Mouse (Mus musculus) forebrain, embryonic 14.5 days (tissue): ENCODE data around the gene Gm26620. TPM values are rescaled to one million over a fixed set of nuclear protein-coding genes. Genes with fewer than 3 reads are reported as not detected.

Experiments
- ATAC-seq: fragments of 200-750 bp; cut with Nextera tagmentation; 2 replicates; pipeline ENCODE4 v1.8.0; 2017; ENCODE audit warnings: mild to moderate bottlenecking, moderate library complexity
- DNase-seq: peaks from one replicate; pipeline ENCODE4 v3.0.0-alpha.2; 2015; ENCODE audit warnings: low spot score
- H3K27ac ChIP-seq: fragments of 300-500 bp; sonication (generic); 2 replicates; pipeline ENCODE4 v1.5.1; 2014; ENCODE audit warnings: low read depth, mild to moderate bottlenecking, control low read depth, low read length, moderate library complexity
- H3K27me3 ChIP-seq: fragments of 300-500 bp; sonication (generic); replicated peaks from 2 replicates; pipeline ENCODE4 v1.6.1; 2014; ENCODE audit warnings: low read length, control low read depth, mixed read lengths; ENCODE audit not compliant: control insufficient read depth, insufficient read depth
- H3K36me3 ChIP-seq: fragments of 300-500 bp; sonication (generic); 2 replicates; pipeline ENCODE4 v1.6.1; 2014; ENCODE audit warnings: low read length, control low read depth; ENCODE audit not compliant: control insufficient read depth, insufficient read depth
- H3K4me1 ChIP-seq: fragments of 300-500 bp; sonication (generic); 2 replicates; pipeline ENCODE4 v1.6.1; 2014; ENCODE audit warnings: antibody characterized with exemption, low read length, control low read depth; ENCODE audit not compliant: control insufficient read depth, insufficient read depth
- H3K4me2 ChIP-seq: fragments of 300-500 bp; sonication (generic); 2 replicates; pipeline ENCODE4 v1.6.1; 2014; ENCODE audit warnings: mild to moderate bottlenecking, control low read depth, low read length
- H3K4me3 ChIP-seq: fragments of 300-500 bp; sonication (generic); 2 replicates; pipeline ENCODE4 v1.5.1; 2014; ENCODE audit warnings: low read depth, low read length, control low read depth
- H3K9ac ChIP-seq: fragments of 300-500 bp; sonication (generic); 2 replicates; pipeline ENCODE4 v1.6.1; 2014; ENCODE audit warnings: mild to moderate bottlenecking, low read length, control low read depth, moderate library complexity
- H3K9me3 ChIP-seq: fragments of 300-500 bp; sonication (generic); replicated peaks from 2 replicates; pipeline ENCODE4 v1.6.1; 2016; ENCODE audit warnings: low read length, control low read depth, mixed read lengths; ENCODE audit not compliant: control insufficient read depth
- WGBS: fragments of 180-500 bp; shearing (Covaris S2); extraction: QIAGEN DNeasy Blood & Tissue Kit; methylation state at CpG from one replicate; pipeline ENCODE4 v1.1.7; 2014; 5-methylcytosine and 5-hydroxymethylcytosine counted together
- polyA plus RNA-seq: library from polyadenylated mRNA; unstranded; fragments of >200 nt; fragmentation: Nextera tagmentation; extraction: Ambion mirVana; gene quantifications from 2 replicates; pipeline ENCODE4 v1.2.1, GENCODE M21; 2014

The Gm26620 gene
- polyA plus RNA-seq, 1 experiment from 2014 or later = 0.29 TPM

DNA sequence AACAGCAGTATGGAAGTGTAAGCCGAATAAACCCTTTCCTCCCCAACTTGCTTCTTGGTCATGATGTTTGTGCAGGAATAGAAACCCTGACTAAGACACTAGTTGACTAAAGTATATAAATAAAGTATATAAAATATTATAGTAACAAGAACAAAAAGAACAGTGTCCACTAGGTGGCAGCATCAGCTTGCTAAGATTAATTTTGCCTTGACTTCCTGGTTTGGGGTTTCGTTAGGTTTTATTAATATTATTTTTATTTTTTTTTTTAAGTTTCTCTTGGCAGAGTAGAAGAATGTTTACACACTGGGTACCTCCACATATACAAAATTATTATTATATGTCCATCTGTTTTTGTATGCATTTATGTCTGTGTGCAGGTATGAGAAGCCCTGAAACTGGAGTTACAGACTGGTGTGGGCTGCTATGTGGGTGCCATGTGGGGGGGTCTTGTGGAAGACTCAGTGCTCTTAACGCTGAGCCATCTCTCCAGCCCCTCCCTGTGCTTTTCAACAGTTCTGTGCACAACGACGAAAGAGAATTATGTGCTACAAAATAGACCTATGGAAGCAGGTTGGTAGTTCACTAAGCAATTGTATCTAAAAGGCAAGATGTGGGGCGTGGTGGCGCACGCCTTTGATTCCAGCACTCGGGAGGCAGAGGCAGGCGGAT is 16.1 kb downstream of the Gm26620 start:
- ATAC-seq (peak; percentile 34; the same call in 1 of the 2 replicates), DNase-seq (peak; percentile 82)
- no peaks in the 10 kb centered on the region for H3K4me1 ChIP-seq
- H3K4me2 ChIP-seq = no peak overlapping the region
- H3K27me3 ChIP-seq = 0 out of 2 replicates have a peak, but pooled peaks cover 8% of the 10 kb centered on the region
- H3K36me3 ChIP-seq = no peaks in the 10 kb centered on the region
- whole genome bisulfite sequencing = 37% methylated on average over 10 of the region's 10 CpGs
- no peak overlapping the region for H3K27ac ChIP-seq
- H3K4me3 ChIP-seq = no peak overlapping the region
- no peak overlapping the region for H3K9ac ChIP-seq
- H3K9me3 ChIP-seq = no peaks in the 10 kb centered on the region

DNA sequence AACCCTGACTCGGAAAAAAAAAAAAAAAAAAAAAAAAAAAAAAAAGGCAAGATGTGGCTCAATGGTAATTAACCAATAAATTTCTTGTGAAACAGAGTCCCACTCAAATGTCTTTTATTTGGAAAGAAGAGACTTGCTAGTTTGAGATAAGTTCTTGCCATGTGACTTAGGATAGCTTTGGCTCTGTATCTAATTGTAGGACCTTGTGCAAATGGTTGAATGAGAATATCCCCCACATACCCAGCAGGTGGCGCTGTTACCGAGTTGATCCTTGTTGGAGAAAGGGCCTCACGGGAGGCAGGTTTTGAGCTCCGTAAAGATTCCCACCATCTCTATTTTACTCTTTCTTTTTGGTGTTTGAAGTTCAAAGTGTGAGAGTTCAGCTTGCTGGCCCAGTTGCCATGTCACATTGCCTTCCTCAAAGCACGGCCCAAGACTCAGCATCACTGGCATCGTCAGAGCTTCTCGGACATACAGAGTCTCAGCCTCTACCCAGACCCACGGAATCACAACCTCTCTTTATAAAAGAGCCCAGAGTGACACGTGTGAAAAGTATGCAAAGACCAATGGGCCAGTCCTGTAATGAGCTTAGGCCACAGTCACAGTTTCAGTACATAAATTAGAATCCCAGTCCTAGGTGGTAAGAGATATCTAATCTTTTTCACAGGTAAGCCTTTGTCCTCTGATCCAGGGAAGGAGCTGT is 16.8 kb downstream of the Gm26620 start:
- H3K36me3 ChIP-seq = no peaks in the 10 kb centered on the region
- H3K27me3 ChIP-seq = peaks cover 13% of the 10 kb centered on the region; the same call in 1 of the 2 replicates
- H3K4me1 ChIP-seq = no peaks in the 10 kb centered on the region
- ATAC-seq (peak; percentile 70), DNase-seq (peak; percentile 87)
- no peak overlapping the region for H3K9ac ChIP-seq
- WGBS = 34% methylated on average over 10 of the region's 10 CpGs
- no peak overlapping the region for H3K27ac ChIP-seq
- H3K4me2 ChIP-seq = peak overlapping the region; percentile 25; the same call in 1 of the 2 replicates
- no peak overlapping the region for H3K4me3 ChIP-seq
- no peaks in the 10 kb centered on the region for H3K9me3 ChIP-seq

DNA sequence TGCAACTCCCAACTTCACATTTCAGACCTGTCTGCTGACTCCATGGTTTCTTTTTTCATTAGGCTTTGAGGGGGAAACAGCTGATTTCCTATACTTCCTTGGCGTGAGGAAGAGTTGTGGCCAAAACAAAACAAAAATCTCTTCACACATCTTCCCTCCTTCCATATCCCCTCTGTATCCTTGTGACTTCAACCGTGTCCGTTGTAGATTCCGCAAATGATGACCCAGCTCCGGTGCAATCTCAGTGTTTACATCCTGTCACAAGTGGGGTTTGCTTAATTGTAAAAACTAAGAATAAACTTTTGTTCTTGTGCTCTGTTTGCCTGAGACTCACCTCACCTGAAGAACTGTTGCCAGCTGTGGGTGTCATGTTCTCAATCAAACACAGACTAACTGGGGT is 18.6 kb downstream of the Gm26620 start:
- H3K4me2 ChIP-seq = no peak overlapping the region
- H3K4me3 ChIP-seq = no peak overlapping the region
- peaks cover 3% of the 10 kb centered on the region; the same call in 1 of the 2 replicates for H3K4me1 ChIP-seq
- H3K27ac ChIP-seq = no peak overlapping the region
- no peak overlapping the region for H3K9ac ChIP-seq
- peaks cover 31% of the 10 kb centered on the region for H3K27me3 ChIP-seq
- WGBS = 88% methylated on average over 5 of the region's 5 CpGs
- DNase-seq = no peak
- H3K9me3 ChIP-seq = no peaks in the 10 kb centered on the region
- ATAC-seq = no peak
- no peaks in the 10 kb centered on the region for H3K36me3 ChIP-seq

DNA sequence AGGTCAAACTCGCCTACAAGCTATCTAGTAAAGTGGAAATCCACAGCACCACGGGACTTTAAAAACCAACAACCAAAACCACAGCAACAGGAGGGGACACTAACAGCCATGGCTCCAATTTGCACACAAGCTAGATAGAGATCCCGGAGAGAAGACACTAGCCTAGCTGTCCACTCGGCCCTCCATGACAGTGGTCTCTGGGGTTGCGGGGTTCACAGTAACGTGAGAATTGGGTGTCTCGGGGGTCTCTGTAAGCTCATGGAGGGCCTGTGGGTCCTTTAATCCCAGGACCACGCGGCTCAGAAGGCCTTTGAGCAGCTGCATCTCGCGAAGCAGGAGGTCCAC is 22.2 kb downstream of the Gm26620 start:
- ATAC-seq (no peak), DNase-seq (no peak)
- Histone ChIP-seq H3K4me3 (peak overlapping the region; percentile 53), H3K27me3 (peaks cover 47% of the 10 kb centered on the region), H3K36me3 (no peaks in the 10 kb centered on the region), H3K9me3 (no peaks in the 10 kb centered on the region), H3K27ac (no peak overlapping the region), H3K4me2 (peak overlapping the region; percentile 95), H3K4me1 (peaks cover 6% of the 10 kb centered on the region; the same call in 1 of the 2 replicates), H3K9ac (peak overlapping the region; percentile 67)
- 22% methylated on average over 11 of the region's 11 CpGs for WGBS

DNA sequence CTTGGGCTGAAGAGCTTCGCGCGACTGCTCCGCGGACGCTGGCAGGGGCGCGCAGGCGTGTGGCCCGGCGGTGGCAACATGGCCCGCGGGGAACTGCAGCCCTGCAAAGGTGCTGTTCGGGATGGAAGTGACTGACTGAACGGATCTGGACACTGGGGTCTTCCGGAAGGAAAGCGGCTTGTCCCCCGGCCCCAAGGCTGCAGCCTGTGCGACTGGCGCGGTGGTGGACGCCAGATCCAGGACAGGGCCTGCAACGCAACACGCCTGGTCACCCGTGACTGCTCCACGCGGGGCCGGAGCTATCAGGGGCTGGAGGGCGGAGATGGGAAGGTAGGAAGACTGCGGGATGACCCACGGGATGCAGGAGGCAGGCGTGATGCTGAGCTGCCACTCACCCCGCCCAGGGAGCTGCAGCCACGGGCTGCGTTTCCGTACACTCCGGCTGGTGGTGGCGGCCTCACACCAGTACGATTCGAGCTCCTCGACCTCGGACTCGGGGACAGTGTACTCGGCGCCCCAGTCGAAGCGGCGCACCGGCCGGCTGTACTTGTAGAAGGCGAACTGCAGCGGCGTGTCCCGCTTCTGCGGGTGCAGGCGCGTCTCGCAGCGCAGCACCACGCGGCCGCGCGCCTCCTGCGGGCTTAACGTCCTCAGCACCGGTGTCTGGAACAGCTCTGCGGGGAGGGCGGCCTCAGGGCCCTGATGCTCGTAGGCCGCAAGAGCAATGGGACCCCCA is 22.8 kb downstream of the Gm26620 start:
- Histone ChIP-seq H3K27me3 (peaks cover 44% of the 10 kb centered on the region), H3K27ac (no peak overlapping the region)
- ATAC-seq = peak; percentile 83

DNA sequence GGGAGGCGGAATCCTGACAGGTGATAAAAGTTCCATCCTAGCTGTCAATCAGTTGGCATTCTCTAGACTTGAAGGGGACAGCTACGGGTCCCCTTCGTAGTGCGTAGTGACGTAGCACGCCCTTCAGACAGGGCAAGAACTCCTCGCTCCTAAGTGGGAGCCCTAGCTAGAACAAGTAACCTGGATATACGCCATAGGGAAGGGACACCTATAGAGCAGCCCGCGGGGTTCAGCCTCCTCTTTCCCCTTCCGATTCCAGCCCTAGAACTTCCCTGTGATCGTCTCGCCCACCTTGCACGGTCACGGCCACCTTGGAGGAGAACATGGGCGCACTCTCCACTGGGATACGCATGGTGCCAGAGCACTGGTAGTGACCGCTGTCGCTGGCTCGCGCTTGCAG is 23.5 kb downstream of the Gm26620 start:
- Histone ChIP-seq H3K9ac (peak overlapping the region; percentile 67), H3K4me2 (peak overlapping the region; percentile 95), H3K4me3 (peak overlapping the region; percentile 53), H3K4me1 (peaks cover 6% of the 10 kb centered on the region; the same call in 1 of the 2 replicates), H3K36me3 (no peaks in the 10 kb centered on the region), H3K9me3 (no peaks in the 10 kb centered on the region), H3K27ac (no peak overlapping the region), H3K27me3 (peaks cover 44% of the 10 kb centered on the region)
- DNase-seq (peak; percentile 33), ATAC-seq (peak; percentile 67)
- 2% methylated on average over 21 of the region's 21 CpGs for WGBS

More for the DNA sequence above, 22.8 kb downstream of the Gm26620 start:
- Histone ChIP-seq H3K9ac (peak overlapping the region; percentile 67), H3K36me3 (no peaks in the 10 kb centered on the region), H3K4me1 (peaks cover 6% of the 10 kb centered on the region; the same call in 1 of the 2 replicates), H3K4me3 (peak overlapping the region; percentile 53), H3K4me2 (peak overlapping the region; percentile 95), H3K9me3 (no peaks in the 10 kb centered on the region)
- WGBS = under 1% methylated on average over 69 of the region's 71 CpGs
- peak; percentile 65 for DNase-seq

DNA sequence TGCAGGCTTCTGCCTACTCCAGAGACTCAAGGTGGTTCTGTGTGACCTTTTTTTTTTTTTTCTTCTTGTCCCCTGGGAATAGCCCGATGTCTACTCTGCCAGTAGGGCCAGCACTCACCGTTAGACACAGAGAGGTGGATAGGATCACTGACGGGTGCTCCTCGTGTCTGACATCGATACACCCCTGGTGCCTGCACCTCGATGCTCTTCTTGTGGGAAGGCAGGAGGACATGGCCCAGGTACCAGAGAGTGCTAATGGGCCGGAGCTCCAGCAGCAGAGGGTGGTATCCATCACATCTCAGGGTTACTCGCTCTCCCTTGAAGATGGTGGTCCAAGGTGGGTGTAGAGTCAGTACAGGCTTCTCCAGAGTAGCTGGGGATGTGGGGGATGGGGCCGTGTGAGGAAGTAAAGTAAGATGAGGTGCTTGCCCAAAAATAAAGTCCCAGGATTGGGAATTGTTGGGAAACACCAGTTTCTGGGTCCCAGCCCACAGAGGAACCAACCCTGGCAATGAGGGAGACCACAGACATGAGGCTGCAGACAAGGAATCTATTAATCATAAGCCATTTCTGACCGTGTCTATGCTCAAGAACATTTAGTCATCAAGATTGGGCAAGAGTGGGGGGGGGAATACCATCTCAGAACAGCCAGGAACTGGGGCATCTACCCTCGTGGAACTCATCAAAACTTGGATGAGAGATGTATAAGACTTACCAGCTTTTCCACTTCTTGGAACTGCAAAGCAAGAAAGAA is 27.2 kb downstream of the Gm26620 start:
- 84% methylated on average over 11 of the region's 11 CpGs for WGBS
- Histone ChIP-seq H3K4me2 (no peak overlapping the region), H3K4me1 (peaks cover 6% of the 10 kb centered on the region; the same call in 1 of the 2 replicates), H3K27ac (no peak overlapping the region), H3K9ac (no peak overlapping the region), H3K27me3 (peaks cover 30% of the 10 kb centered on the region), H3K36me3 (no peaks in the 10 kb centered on the region), H3K4me3 (no peak overlapping the region), H3K9me3 (no peaks in the 10 kb centered on the region)
- DNase-seq (no peak), ATAC-seq (no peak)

DNA sequence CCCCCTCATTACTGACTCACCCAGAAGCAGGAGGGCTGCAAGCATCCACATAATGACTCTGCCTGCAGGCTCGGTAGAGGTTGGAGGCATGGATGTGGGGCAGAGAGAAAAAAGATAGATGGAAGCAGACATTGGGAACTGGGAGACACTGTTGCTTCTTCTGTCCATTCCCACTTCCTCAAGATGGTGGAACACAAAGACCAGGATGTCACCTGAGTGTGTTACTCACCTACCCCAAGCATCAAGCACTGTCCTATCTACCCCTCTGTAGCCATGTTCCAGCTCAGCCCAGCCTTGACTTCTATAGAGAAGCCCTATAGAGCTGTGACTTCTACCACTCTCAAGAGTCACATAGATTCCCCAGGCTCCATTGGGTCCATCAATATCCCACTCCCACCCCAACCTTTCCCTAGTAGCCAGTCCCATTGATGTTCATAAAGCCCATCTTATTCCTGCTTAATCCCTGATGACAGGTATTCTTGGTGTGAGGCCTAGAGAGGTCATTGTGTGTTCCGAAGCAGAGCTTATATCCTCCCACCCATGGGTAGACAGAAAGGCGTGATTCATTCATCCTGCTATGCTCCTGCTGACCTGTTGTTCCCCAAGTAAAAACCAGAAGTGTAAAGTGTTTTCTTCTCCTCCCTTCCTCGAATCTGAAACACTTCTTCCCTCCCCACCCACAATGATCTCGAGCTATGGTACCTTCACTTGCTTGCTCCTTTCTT is 28.2 kb downstream of the Gm26620 start, which contains the start of gene Fcrlb:
Gene Fcrlb (minus strand): TSS at position 51 of the 725 bp plus-strand sequence.
- Histone ChIP-seq H3K4me1 (peaks cover 6% of the 10 kb centered on the region; the same call in 1 of the 2 replicates), H3K9me3 (no peaks in the 10 kb centered on the region), H3K4me2 (no peak within 1 kb of the TSS), H3K4me3 (no peak within 1 kb of the TSS), H3K9ac (no peak within 1 kb of the TSS), H3K27ac (no peak within 1 kb of the TSS), H3K27me3 (peaks cover 21% of the 10 kb centered on the region), H3K36me3 (no peaks in the 10 kb centered on the region)
- ATAC-seq = no peak
- no peak for DNase-seq
- 62% methylated on average over 5 of the region's 5 CpGs for WGBS
